Mouse (Mus musculus): Measurements from ENCODE around the gene Pea15a.
A peak's percentile ranks its signal among the peaks of the same experiment; 100 is the strongest.

DNA sequence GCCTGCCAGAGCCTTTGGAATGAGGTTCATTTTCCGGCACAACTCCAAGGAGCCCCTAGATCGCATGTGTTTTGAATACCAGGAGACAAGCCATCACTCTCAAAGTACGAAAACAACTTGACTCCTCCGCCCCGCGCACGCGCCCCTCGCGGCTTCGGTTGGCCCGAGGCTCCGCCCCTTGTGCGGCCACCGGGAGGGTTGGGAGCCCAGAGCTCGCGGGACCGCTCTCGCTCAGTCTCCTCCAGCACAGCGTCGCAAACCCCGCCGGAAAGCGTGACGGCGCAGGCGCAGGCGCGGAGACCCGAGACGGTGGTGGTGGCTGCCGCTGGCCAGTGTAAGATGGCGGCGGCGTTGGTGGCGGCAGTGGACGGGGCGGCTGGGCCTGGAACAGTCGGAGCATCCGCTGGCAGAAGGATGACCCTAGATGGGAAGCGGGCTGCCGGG lies 58.7 kb downstream of the Pea15a start, which contains the start of gene Dcaf8:
- peak in 1 of 3 experiments; percentile 1 for TF ChIP-seq MYOD1 (IDR thresholded peaks at IDR 0.05; ENCODE audit: control insufficient read depth in 1 of 3, insufficient read length in 2 of 3, low read depth in 2 of 3)
- peak; percentile 97 for TF ChIP-seq POLR2A (IDR thresholded peaks at IDR 0.05; ENCODE audit: insufficient read length, low read depth)
- no peak for TF ChIP-seq MAX (IDR thresholded peaks at IDR 0.05; ENCODE audit: low read depth)
- TF ChIP-seq E2F4 (IDR thresholded peaks at IDR 0.05; ENCODE audit: insufficient read depth) = no peak
- TF ChIP-seq USF1 (IDR thresholded peaks at IDR 0.05; ENCODE audit: low read depth) = no peak
